34 mouse cellular contexts compared by ENCODE assay signal in genomic region chr2:52297969-52298368, GRCm38 (mm10).
"Had no signal": no experiment of that assay in that cellular context is flagged by ENCODE, and none has a peak within 500 bp of the region (broad histone marks: within the 10 kb centered on the region; RNA-seq: fewer than 3 reads in every experiment).

No protein-coding gene starts in this region.

- H3K4me3 ChIP-seq: heart, embryonic 10.5 days; heart, embryonic 12.5 days; heart, embryonic 13.5 days; heart, embryonic 15.5 days; hindbrain, embryonic 10.5 days; hindbrain, embryonic 12.5 days; hindbrain, embryonic 13.5 days; hindbrain, embryonic 15.5 days; intestine, embryonic 15.5 days; kidney, embryonic 15.5 days; layer of hippocampus, adult 2 months had no signal

- H3K9ac ChIP-seq: heart, embryonic 12.5 days; heart, embryonic 13.5 days; heart, embryonic 15.5 days; hindbrain, embryonic 12.5 days; hindbrain, embryonic 13.5 days; hindbrain, embryonic 14.5 days; hindbrain, embryonic 15.5 days; intestine, embryonic 15.5 days; kidney, embryonic 15.5 days had no signal

- H3K27ac ChIP-seq: heart, embryonic 10.5 days; heart, embryonic 13.5 days; heart, embryonic 15.5 days; hindbrain, embryonic 10.5 days; hindbrain, embryonic 12.5 days; hindbrain, embryonic 13.5 days; hindbrain, embryonic 14.5 days; hindbrain, embryonic 15.5 days; hindbrain, postnatal 0 days; intestine, embryonic 15.5 days; kidney, embryonic 15.5 days; kidney, postnatal 0 days; layer of hippocampus, adult 2 months had no signal

- ATAC-seq: hindbrain, embryonic 16.5 days; hindbrain, postnatal 0 days; inflammation-experienced regulatory T-cells, adult 6 months; intestine, embryonic 15.5 days; intestine, embryonic 16.5 days; intestine, postnatal 0 days had no signal

- H3K27me3 ChIP-seq: heart, embryonic 12.5 days; heart, embryonic 13.5 days; heart, embryonic 15.5 days; hindbrain, embryonic 12.5 days; hindbrain, embryonic 13.5 days; hindbrain, embryonic 15.5 days; intestine, embryonic 15.5 days; kidney, embryonic 15.5 days had no signal

- H3K4me1 ChIP-seq: heart, embryonic 12.5 days; heart, embryonic 13.5 days; heart, embryonic 15.5 days; hindbrain, embryonic 10.5 days; hindbrain, embryonic 12.5 days; hindbrain, embryonic 13.5 days; hindbrain, embryonic 15.5 days; intestine, embryonic 15.5 days; kidney, embryonic 15.5 days had no signal

- H3K9me3 ChIP-seq: heart, embryonic 10.5 days; heart, embryonic 12.5 days; heart, embryonic 13.5 days; heart, embryonic 15.5 days; hindbrain, embryonic 10.5 days; hindbrain, embryonic 12.5 days; hindbrain, embryonic 13.5 days; hindbrain, embryonic 15.5 days; intestine, embryonic 15.5 days; kidney, embryonic 15.5 days had no signal

- DNase-seq: heart, postnatal 10 days; heart, postnatal 14 days; heart, postnatal 36 days; heart, postnatal 4 days; kidney, adult 11 months; kidney, adult 18-20 months; kidney, adult 2 months; kidney, adult 8-10 months; kidney, postnatal 10 days; kidney, postnatal 14 days; kidney, postnatal 25 days; kidney, postnatal 36 days; kidney, postnatal 4 days; layer of hippocampus, adult 9-11 months; layer of hippocampus, postnatal 36 days had no signal

- H3K36me3 ChIP-seq: heart, embryonic 10.5 days; heart, embryonic 12.5 days; heart, embryonic 13.5 days; heart, embryonic 15.5 days; hindbrain, embryonic 10.5 days; hindbrain, embryonic 12.5 days; hindbrain, embryonic 13.5 days; hindbrain, embryonic 15.5 days; intestine, embryonic 15.5 days; kidney, embryonic 15.5 days had no signal

- H3K4me2 ChIP-seq: heart, embryonic 11.5 days; heart, embryonic 12.5 days; heart, embryonic 13.5 days; heart, embryonic 15.5 days; hindbrain, embryonic 12.5 days; hindbrain, embryonic 13.5 days; hindbrain, embryonic 14.5 days; hindbrain, embryonic 15.5 days; intestine, embryonic 15.5 days; kidney, embryonic 15.5 days had no signal
